Mouse (Mus musculus) cortical plate, adult 2 months (tissue): ENCODE measurements around the gene Fam131a.

Experiments
- CTCF ChIP-seq: fragments of 200-500 bp; IDR thresholded peaks from 2 replicates; pipeline ENCODE4 v1.5.1; 2011; ENCODE audit warnings: mild to moderate bottlenecking, control low read depth, low read length; ENCODE audit not compliant: insufficient read depth; ENCODE audit errors: extremely low read depth
- POLR2A ChIP-seq: fragments of 200-500 bp; IDR thresholded peaks from 2 replicates; pipeline ENCODE4 v1.6.1; 2011; ENCODE audit warnings: mild to moderate bottlenecking, low read length, control low read depth; ENCODE audit not compliant: insufficient read depth; ENCODE audit errors: extremely low read depth

DNA sequence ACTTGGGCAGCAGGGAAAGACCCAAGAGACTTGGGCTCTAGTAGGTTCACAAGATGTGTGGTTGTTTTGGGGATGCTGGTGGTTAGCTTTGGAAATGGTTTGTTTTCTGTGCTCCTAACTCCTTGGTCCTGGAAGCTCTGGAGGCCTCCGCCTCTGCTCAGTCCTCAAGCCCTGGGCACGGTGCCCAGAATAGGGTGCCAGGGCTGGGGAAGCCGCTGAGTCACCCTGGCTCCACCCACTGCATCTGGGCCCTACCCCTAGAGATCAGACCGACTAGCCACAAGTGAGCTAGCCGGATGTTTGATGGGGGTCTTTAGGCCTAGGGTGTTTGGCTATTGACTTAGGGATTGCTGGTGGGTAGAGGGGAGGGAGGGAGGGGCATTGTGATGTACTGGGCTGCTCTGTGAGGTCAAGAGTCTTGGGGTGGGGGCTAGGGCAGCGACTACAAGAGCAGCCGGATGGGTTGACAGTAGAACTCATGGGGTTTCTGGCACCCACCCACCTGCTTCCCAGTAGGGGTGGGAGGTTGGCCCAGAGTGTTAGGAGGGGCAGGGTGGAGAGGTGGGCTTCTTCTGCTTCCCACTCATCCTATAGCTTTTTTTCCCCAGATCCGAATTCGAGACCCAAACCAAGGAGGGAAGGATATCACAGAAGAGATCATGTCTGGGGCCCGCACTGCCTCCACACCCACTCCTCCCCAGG lies 14.9 kb upstream of the Fam131a start:
- TF ChIP-seq POLR2A, result no peak
- no peak for TF ChIP-seq CTCF
